Comparison of ENCODE assay signal across 30 mouse cellular contexts in genomic region chr5:103404213-103404968, GRCm38 (mm10). TPM values are rescaled to one million over a fixed set of nuclear protein-coding genes. Genes with fewer than 3 reads are reported as not detected.
DNase-seq lines count a peak whose midpoint lies in the region; ATAC-seq lines count a peak whose summit lies in the region.
"Had no signal": no experiment of that assay in that cellular context is flagged by ENCODE, and none has a peak within 500 bp of the region (broad histone marks: within the 10 kb centered on the region; RNA-seq: fewer than 3 reads in every experiment).

No protein-coding gene starts in this region.

- peak; percentile 14 for DNase-seq in brain, adult 2 months (ENCODE audit: low read depth, low spot score)
- DNase-seq in thymus, postnatal 0 days (ENCODE audit: low spot score), result peak; percentile 39
- DNase-seq in gastrocnemius, postnatal 4 days (ENCODE audit: low spot score in 2 of 2), result no peak
- no peak for DNase-seq in frontal cortex, postnatal 10 days (ENCODE audit: low spot score in 2 of 2)
- no peak for DNase-seq in kidney, postnatal 36 days
- DNase-seq: adrenal gland, adult 8-10 months; cerebellum, adult 11 months; cerebellum, adult 9-10 months; cerebellum, postnatal 36 days; heart, postnatal 36 days; kidney, adult 9 months; kidney, postnatal 10 days; lung, embryonic 14.5 days; lung, postnatal 14 days; right cerebral cortex, adult 18-20 months; spleen, adult 18-20 months had no signal

- H3K4me3 ChIP-seq in forebrain, embryonic 13.5 days, result no peak overlapping the region
- H3K4me3 ChIP-seq: embryonic facial prominence, embryonic 13.5 days; forebrain, embryonic 10.5 days; hindbrain, embryonic 12.5 days; left cerebral cortex, adult 2 months; limb, embryonic 12.5 days; liver, embryonic 15.5 days; midbrain, embryonic 15.5 days; neural tube, embryonic 12.5 days had no signal

- H3K4me2 ChIP-seq in forebrain, embryonic 13.5 days, result no peak overlapping the region
- H3K4me2 ChIP-seq: embryonic facial prominence, embryonic 13.5 days; heart, embryonic 11.5 days; hindbrain, embryonic 12.5 days; limb, embryonic 12.5 days; liver, embryonic 15.5 days; lung, embryonic 14.5 days; midbrain, embryonic 15.5 days; neural tube, embryonic 12.5 days had no signal

- peaks cover 9% of the 10 kb centered on the region for H3K4me1 ChIP-seq in forebrain, embryonic 13.5 days
- H3K4me1 ChIP-seq: embryonic facial prominence, embryonic 13.5 days; limb, embryonic 12.5 days; liver, embryonic 15.5 days; midbrain, embryonic 15.5 days had no signal

- 86% methylated on average over 12 of the region's 12 CpGs for WGBS in forebrain, embryonic 13.5 days

- H3K9ac ChIP-seq in forebrain, embryonic 13.5 days, result no peak overlapping the region
- H3K9ac ChIP-seq: embryonic facial prominence, embryonic 13.5 days; hindbrain, embryonic 12.5 days; limb, embryonic 12.5 days; liver, embryonic 15.5 days; lung, embryonic 14.5 days; midbrain, embryonic 15.5 days; neural tube, embryonic 12.5 days had no signal

- no peaks in the 10 kb centered on the region for H3K36me3 ChIP-seq in forebrain, embryonic 13.5 days (ENCODE audit: poor library complexity, severe bottlenecking)
- H3K36me3 ChIP-seq: embryonic facial prominence, embryonic 13.5 days; forebrain, embryonic 10.5 days; hindbrain, embryonic 12.5 days; limb, embryonic 12.5 days; liver, embryonic 15.5 days; midbrain, embryonic 15.5 days; neural tube, embryonic 12.5 days had no signal

- H3K9me3 ChIP-seq in forebrain, embryonic 13.5 days (replicated peaks), result no peaks in the 10 kb centered on the region
- H3K9me3 ChIP-seq: embryonic facial prominence, embryonic 13.5 days; forebrain, embryonic 10.5 days; hindbrain, embryonic 12.5 days; liver, embryonic 15.5 days; midbrain, embryonic 15.5 days; neural tube, embryonic 12.5 days had no signal

- ATAC-seq in CD4-positive, CD25-positive, alpha-beta regulatory T cell, adult 4 months, result peak; percentile 96
- ATAC-seq in forebrain, embryonic 13.5 days, result no peak
- ATAC-seq: forebrain, embryonic 16.5 days; hindbrain, postnatal 0 days; intestine, postnatal 0 days; midbrain, embryonic 15.5 days had no signal

- no peaks in the 10 kb centered on the region for H3K27me3 ChIP-seq in forebrain, embryonic 13.5 days
- H3K27me3 ChIP-seq: embryonic facial prominence, embryonic 13.5 days; hindbrain, embryonic 12.5 days; limb, embryonic 12.5 days; liver, embryonic 15.5 days; midbrain, embryonic 15.5 days; neural tube, embryonic 12.5 days had no signal

- no peak overlapping the region for H3K27ac ChIP-seq in forebrain, embryonic 13.5 days
- H3K27ac ChIP-seq: embryonic facial prominence, embryonic 13.5 days; forebrain, embryonic 10.5 days; hindbrain, embryonic 12.5 days; hindbrain, postnatal 0 days; left cerebral cortex, adult 2 months; limb, embryonic 12.5 days; liver, embryonic 15.5 days; midbrain, embryonic 15.5 days; neural tube, embryonic 12.5 days had no signal

RNA-seq across cellular contexts. Expression of gene Ptpn13, which starts 20.6 kb away (rescaled TPM):
- 10 to 100 TPM; 22.5 to 26.9 TPM for polyA plus RNA-seq in CD4-positive, CD25-positive, alpha-beta regulatory T cell, adult 4 months (2017; shearing (Covaris generic))
- polyA plus RNA-seq in thymus, postnatal 0 days (2015; fragmentation: Nextera tagmentation; extraction: Ambion mirVana), result 4.7 and 5.6 TPM in 2 replicates
- 4.9 and 5.2 TPM in 2 replicates for polyA plus RNA-seq in forebrain, embryonic 13.5 days (2015; fragmentation: Nextera tagmentation; extraction: Ambion mirVana)
- total RNA-seq in gastrocnemius, postnatal 4 days (2021), result 10 to 100 TPM in 1 of 2 experiments, 1 to 10 TPM in 1; 8.8 to 10.1 TPM

Comparison
In these comparisons a context has a peak if more than half of its experiments do, and no peak if none do; other contexts are left out.
1. DNase-seq: peak in brain, adult 2 months (single experiment) and thymus, postnatal 0 days (single experiment); none in gastrocnemius, postnatal 4 days (0 of 2), frontal cortex, postnatal 10 days (0 of 2) and kidney, postnatal 36 days (0 of 2).